Mouse (Mus musculus) testis, adult 2 months (tissue): ENCODE measurements around the gene Ubxn6.

Source experiments
- CTCF ChIP-seq: fragments of 200-500 bp; IDR thresholded peaks from 2 replicates; pipeline ENCODE4 v1.5.1; 2012; ENCODE audit warnings: low read depth, mild to moderate bottlenecking, inconsistent platforms, low read length, moderate library complexity; ENCODE audit not compliant: control insufficient read depth, insufficient read depth, insufficient replicate concordance
- POLR2A ChIP-seq: fragments of 200-500 bp; IDR thresholded peaks from 2 replicates; pipeline ENCODE4 v1.6.1; 2012; ENCODE audit warnings: low read depth, mild to moderate bottlenecking, inconsistent platforms, low read length, moderate library complexity; ENCODE audit not compliant: control insufficient read depth

GRCm38 (mm10) chr17:56051369-56051768 is 23.5 kb downstream of the Ubxn6 start:
- no peak for TF ChIP-seq CTCF
- TF ChIP-seq POLR2A: no peak
